Mouse (Mus musculus): ENCODE data around the gene Ptpn4. TPM values are rescaled to one million over a fixed set of nuclear protein-coding genes. Genes with fewer than 3 reads are reported as not detected.
A peak's percentile ranks its signal among the peaks of the same experiment; 100 is the strongest.

Gene Ptpn4
- total RNA-seq, 4 experiments from 2014 or later, result 56.4 to 74.4 (median 63.6) TPM

DNA sequence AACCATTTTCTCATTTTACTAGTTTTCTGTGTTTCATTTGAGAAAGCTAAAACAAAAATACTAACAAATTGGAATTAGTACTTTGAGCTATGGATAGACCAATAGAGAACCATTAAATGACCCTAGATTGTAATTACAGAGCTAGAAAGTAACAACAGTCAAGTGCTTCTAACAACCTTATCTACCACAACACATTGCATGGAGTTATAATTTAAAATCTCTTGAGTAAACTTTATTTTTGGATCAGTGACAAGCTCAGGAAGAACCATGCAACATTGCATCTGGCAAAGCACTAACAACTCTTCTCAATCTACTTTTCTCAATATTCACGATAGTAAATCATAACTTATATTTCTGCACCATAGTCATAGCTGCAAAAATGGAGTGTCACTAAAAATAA is 29.7 kb downstream of the Ptpn4 start:
- DNase-seq (ENCODE audit: low spot score in 2 of 2), result no peak

DNA sequence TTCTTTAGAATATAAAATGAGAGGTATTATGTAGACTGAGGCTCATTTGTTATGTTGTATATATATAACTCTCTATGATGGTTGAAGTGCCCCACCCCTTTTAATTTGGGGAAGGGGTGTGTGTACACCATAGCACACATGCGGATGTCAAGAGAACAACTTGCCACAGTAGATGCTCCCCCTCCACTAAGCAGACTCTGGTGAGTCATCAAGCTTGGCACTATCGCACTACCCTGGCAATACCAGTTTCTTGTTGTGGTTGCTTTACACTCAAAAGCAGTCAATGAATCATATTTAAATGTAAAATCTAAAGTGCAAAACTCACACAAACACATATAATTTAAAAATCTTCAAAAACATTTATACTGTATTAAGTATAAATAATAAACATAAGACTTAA is 31.4 kb downstream of the Ptpn4 start:
- no peak for DNase-seq (ENCODE audit: low spot score in 2 of 2)

DNA sequence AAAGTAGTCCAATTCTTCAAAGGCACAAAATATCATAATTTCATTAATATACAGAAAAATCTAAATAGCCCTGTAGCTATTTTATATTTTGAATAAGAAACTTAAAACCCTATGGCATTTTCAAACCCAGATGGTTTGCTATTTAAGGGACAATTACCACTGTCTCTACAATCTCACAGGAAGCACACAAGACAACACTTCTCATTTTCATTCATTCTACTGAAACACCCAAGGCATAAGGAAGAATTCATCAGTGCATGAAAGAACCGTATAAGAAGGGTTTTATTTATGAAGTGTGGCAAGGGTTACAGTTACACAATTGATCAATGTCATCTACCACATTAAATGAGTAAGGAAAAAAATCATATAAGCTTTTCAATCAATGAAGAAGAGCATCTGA is 32.8 kb downstream of the Ptpn4 start:
- no peak for DNase-seq (ENCODE audit: low spot score in 2 of 2)

DNA sequence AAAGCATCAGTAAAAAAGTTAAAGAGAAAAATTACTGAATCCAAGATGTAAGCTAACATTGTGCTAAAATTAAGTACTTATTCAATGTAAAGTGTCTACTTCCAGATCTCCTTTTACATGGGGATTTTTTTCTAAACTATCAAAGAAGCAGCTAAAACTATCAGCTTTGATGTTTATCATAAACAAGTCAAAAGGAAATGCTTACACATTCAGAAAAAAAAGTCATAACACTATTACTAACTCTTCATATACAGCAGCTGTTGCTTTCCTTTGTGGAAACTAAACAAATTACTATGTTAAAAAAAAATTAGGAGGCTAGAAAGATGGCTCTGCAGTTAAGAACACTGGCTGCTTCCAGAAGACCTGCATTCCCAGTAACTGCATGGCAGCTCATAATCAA is 42.2 kb downstream of the Ptpn4 start:
- DNase-seq (ENCODE audit: low spot score in 2 of 2), result no peak

DNA sequence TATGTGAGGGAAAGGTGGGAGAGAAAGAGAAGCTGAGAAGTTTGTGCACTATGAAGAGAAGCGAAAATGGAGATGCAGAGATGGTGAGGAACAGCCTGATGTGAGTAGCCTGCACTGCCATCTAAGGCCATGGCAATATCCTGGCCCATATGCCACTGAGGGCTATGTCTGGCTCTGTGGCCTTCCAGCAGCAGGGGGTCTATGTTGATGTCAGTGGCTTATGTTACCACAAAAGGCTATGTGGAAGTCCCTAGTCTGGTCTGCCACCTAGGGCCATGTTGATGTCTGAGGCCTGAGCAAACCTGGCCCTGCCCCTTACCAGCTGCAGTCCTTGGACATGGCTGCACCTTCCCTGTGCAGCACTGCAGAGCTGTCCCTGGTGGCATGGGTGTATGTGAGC is 43.1 kb downstream of the Ptpn4 start:
- no peak for DNase-seq (ENCODE audit: low spot score in 2 of 2)

DNA sequence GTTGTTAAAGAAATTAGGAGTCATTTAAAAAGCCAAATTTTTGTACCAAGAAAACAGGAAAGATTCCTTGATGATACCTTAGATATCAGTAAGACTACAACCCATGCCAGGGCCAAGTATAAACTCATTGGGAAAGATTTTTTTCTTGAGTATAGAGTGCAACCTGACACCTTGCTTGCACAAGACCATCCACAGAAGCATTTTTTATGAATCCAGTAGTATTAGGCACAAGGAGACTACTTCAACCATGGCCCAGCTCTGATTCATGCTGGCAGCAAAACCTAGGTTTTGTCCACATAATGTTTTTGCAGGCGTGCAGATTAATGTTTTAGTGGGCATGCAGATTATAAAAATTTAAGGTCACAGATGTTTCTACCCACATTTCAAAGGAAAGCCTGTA is 46.8 kb downstream of the Ptpn4 start:
- no peak for DNase-seq (ENCODE audit: low spot score in 2 of 2)

DNA sequence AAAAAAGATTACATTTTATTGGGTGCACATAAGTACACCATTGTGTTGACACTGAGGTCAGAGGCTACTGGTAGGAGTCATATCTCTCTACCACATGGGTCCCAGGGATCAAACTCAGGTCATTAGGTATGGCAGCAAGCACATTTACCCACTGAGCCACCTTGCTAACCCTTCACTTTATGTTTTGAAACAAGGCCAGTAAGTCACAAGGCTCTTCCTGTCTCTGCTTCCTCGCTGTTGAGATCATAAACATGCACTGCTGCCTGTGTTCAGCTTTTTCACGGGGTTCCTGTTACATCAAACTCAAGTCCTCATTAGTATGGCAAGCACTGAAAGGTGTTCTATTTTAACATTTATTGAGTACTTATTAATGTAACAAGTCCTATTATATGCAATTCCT is 61.5 kb downstream of the Ptpn4 start:
- DNase-seq (ENCODE audit: low spot score in 2 of 2), result no peak

DNA sequence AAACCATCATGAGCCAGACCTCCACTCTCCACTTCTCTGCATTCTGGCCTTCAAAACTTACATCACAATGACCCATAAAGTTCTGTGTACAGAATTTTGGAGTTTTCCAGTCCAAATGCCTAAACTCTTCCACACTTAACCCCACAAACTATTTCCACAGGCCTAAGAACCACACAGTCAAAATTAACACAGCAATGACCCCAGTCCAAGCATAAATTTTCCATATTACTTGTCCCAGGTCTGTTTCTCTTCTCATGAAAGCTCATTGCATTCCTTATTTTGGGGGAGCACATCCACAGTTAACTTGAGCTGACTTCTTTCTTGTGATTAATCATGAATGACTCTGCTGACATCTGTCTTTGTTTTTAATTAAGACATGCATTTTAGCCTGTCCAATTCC is 101.7 kb downstream of the Ptpn4 start:
- no peak for DNase-seq (ENCODE audit: low spot score in 2 of 2)

DNA sequence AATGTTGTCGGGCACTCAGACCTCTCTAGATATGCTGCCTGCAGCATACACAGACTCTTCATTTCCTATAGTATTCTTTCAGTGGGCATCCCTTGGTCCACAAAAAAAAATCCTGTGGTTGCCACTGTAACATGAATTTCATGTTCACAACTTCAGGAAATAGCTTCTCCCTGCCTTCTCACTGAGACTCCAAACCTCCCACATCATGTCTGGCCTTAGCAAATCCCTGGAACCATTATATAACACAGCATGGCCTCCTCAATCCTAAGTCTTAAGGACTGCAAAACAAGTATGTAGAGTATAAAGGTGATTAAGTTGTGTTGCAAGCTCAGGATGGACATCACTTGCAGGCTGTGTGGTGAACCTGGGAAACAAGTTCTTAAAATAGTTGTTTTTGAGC is 102.6 kb downstream of the Ptpn4 start:
- no peak for DNase-seq (ENCODE audit: low spot score in 2 of 2)

DNA sequence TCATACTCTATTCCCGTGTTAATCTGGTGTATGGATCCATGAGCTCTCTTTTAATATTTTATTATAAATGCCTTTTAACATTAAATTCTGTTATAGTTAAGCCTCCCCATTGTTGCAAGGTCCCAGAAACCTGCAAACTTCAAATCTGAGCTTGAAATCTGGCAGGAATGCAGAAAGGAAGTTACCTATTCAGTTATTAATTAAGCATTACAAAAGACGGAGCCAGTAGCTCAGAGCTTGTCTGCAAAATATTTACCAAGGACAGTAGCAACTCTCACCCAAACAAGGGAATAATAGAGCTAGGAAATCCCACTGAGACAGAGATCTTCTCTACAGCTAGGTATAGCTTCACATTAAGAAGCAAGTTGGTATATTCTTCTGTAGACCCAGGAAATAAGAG is 106.2 kb downstream of the Ptpn4 start:
- no peak for DNase-seq (ENCODE audit: low spot score in 2 of 2)

DNA sequence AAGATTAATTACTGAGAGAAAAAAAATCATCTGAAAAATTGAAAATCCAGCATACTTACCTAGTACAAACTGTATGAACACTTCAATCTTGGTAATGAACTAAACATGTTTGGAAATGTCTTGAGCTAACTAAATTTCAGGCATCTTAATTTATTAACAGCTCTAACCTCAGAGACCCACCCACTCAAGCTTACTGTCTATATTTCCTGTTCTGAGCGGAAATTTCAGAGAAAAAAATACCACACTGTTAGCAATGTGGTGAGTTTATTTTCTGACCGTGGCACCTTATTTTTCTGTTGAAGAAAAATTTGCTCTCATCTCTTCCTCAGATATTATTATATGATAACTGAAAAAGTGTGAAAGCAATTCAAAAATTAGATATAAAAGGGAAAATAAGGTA is 124.4 kb downstream of the Ptpn4 start:
- no peak for DNase-seq (ENCODE audit: low spot score in 2 of 2)

DNA sequence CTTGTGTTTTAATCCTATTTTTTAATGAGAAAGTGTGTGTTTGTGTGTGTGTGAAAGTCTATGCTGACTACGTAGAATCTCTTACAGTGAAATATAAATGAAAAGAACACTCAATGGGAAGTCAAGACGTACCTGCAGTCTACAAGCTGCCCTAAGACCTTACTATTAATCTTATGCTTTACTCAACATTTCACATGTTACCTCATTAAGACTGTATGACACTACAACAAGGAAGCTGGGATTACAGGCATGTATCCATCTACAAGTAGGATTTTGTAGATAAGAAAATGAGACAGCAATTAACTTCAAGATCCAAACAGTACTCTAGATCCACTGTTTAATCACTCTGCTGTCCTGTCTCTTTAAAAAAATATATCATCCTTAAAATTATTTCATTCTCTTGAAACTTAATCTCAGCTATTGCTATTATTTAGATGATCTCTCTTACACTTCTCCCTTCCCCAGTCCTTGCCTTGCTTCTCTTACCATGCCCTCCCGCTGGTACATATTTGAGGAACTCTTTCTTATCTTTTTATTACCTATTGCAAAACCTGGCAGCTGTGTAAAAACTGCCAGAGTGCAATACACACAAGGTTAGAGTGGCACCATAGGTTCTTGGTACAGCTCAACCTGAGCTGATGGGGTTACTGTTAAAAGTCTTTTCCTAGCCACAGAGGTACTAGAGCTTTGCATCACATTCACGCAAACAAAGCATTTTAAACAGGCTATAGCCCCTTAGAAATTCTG is 130.8 kb downstream of the Ptpn4 start:
- DNase-seq (ENCODE audit: low spot score in 2 of 2), result no peak

DNA sequence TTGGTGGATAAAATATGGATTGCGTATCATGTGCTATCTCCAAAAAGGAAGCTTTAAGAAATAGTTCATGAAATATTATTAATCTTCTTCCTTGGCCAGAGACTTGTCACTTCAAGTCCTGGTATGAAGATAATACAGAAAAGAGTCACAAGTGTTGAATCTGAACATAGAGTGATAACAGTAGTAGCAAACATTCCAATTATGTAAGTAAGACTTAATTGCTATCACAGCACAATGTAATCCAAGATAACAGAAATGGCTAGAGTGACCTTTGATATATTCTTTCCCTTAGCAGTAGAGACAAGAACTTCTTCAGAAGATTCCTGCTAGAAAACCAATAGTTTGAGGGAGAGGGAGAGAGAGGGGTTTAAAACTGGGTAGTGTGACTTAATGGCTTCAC is 140.6 kb downstream of the Ptpn4 start:
- DNase-seq (ENCODE audit: low spot score in 2 of 2), result no peak

DNA sequence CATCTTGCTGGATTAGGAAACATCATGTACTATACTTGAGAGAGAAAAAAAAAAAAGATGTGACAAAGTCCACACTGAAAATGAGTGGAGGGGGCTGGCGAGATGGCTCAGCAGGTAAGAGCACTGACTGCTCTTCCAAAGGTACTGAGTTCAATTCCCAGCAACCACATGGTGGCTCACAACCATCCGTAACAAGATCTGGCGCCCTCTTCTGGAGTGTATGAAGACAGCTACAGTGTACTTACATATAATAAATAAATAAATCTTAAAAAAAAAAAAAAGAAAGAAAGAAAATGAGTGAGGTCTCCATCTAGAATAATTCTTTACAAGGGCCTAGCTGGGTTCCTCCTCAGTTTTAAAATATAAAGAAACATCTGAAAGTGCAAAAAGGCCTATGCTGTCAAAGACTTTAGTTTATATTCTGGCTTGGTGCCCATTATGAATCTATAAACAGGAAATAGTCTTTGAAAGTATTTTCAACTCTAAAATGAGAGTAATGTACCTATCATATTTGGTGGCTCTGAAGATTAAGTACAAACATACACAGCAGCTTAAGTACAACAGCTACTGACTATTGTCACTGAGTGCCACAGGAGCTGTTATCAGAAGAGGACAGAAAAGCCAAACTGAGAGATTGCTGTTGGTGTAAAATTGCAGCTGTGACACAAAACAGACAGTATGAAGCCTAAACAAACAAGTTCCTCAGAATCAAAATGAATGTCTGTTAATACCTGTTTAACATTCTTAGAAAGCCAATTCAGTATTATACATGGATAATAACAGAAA is 151.4 kb downstream of the Ptpn4 start:
- no peak for DNase-seq (ENCODE audit: low spot score in 2 of 2)

DNA sequence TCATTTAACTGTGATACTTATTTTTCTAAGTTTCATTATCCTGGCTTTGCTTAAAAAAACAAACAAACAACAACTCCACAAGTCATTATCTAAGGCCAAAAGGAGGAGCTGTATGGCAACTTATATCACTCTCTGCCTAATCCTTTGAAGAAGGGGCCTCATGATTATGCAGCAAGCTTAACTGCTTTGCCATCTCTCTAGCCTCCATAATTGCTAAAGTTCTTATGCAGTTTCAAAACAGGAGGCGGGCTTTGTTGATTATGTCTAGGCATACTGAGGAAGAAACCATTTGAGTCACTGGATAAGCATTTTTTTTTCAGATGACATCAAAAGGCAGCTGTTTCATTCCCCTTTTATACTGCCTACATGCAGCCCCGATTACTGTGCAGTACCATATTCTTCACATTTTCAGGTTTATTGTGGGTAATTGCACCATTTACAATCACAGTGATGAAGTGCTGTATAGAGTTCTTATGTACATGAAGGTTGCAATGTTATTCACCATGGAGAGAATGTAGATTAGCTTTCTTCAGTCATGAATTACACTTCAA is 155.7 kb downstream of the Ptpn4 start:
- DNase-seq (ENCODE audit: low spot score in 2 of 2), result no peak

DNA sequence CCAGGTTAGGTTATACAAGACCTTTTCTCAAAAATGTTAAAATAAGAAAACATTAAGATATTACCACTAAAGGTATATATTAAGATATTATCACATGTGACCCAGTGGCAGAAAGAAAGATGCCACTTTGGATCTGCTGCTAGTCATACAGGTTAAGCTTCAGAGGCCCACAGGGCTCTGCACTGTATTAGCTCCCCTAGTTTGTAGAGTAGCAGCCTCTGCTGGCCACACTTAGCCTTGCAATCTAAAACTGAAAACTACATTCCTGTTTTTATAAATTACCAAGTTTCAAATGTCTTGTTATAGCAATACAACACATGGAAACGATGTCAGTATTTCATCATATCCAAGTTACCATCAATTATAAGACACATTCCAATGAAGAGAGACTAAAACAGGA is 162.4 kb downstream of the Ptpn4 start:
- DNase-seq (ENCODE audit: low spot score in 2 of 2), result no peak

DNA sequence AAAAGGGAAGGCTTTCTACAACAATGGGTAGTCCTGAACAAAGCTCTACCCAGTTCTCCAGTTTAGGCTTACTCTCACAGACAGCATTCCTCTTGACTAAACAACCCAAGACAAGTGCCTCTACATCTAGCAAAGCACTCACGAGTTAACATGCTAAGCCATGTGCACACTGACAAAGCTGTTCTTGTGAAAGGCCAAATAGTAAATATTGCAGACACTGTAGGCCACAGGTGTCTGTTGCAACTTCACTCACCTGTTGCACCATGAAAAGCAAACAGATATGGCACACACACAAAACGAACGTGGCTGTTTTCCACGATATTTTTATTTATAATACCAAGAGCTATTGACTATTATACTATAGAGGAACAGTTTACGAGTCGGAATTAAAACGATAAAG is 170.5 kb downstream of the Ptpn4 start:
- no peak for DNase-seq (ENCODE audit: low spot score in 2 of 2)

DNA sequence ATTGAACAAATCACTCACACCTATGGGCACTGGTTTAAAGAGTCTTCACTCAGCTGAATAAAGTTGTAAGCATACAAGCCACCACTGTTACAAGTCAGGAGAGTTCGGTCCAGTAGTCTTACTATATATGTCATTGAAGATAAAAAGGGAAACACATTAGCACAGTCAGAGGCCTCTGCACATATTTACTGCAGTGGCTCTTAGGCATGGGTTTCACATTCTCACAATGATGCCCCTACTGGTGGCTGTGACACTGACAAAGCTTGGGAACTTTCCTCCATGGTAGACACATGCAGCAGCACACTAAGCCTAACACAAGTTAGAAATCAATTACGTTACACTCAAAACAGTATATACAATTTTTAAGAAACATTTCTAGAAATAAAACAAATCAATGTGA is 183.1 kb downstream of the Ptpn4 start:
- DNase-seq (ENCODE audit: low spot score in 2 of 2), result no peak

DNA sequence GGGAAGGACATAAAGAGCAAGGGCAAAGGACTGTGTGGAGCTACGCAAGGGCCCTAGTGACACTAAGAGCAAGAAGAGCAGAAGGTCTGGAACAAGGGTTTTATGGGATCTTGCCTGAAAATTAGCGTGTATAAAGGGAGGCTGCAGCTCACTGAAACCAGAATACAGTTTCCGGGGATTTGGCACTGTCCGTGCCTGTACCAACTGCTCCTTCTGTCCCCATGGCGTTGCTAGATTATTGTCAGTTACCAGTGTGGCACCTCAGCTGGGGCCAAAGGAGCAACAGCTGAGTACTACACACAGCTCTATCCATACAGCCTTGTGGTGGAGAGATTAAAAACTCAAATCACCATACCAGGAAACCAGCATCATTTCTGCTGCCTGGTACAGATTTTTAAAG is 187.0 kb downstream of the Ptpn4 start:
- no peak for DNase-seq (ENCODE audit: low spot score in 2 of 2)

DNA sequence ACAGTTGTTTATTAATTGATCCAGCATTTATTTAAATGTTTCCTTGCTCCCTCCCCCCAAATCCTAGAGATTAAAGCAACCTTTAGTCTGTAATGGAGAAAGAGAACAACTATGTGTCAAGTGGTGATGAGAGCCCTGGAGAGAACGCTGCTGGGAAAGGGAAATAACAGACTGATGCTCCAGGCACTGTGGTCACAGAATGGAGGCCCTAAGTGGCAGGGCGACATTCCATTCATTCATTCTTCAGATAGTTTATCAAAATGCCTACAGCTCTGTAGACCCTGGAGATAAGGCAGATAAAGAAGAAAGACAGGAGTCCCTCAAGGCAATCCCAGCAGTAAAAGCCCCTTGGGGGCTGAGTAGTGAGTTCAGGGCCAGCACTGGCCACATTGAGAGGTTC is 187.8 kb downstream of the Ptpn4 start:
- DNase-seq (ENCODE audit: low spot score in 2 of 2), result no peak

DNA sequence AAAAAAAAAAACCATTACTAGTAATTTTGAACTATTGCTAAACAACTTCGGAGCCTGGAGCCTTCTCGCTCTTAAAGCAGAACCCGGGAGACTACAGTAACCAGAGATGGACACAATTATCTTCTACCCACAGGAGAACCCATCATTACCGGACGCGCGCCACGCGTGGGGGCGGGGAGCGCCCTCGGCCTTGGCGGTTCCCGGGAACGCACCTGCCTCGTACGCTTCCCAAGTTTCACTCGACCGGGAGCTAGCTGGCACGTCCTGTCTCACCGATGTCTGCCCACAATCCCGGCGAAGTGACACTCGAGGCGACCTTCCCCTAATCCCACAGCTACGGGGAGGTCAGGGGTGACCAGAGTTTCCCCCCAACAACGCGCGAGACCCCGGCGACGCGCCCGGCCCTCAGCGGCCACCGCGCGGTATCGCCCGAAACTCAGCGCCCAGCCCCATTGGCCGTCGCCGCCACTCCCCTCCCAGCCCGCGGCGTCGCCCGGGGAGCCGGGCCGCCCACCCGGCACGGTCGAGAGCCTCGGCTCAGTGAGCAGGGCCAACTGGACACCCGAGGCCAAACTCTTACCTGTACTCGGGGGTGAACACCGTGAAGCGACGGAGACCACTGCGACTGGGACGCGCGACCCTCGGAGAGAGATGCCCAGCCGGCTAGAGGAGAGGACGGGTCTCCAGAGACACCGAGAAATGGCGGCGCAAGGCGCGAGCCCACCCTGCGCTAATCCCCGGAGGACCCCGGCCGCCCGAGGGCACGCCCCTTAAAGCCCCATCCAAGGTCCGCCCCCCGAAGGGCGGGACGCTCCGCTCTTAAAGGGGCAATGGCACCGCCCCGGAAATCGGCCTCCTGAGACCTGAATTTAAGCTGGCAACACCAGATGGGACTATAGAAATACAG is 189.0 kb downstream of the Ptpn4 start, which contains the start of gene Epb41l5:
Gene Epb41l5 (minus strand): TSS at position 796 of the 907 bp plus-strand sequence.
- peak; percentile 52 to 62 for DNase-seq (ENCODE audit: low spot score in 2 of 2)

DNA sequence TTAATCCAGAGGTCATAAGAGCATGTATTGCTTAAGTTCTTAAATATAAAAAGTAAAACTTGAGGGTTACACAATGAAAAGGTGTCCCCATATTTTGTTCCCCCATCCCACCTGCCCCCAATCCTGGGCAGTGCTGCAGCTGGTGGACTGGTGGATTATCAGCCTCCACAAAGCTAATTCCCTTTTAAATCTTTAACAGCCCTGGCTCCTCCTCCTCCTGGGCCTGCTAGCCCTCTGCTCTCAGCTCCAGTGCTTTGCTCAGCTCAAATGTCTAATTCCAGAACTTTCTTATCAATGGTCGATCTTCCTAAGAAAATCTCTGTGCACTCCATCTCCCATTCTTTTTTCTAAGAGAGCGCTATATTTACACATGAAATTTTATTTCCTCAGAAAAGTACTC is 191.1 kb downstream of the Ptpn4 start:
- DNase-seq (ENCODE audit: low spot score in 2 of 2), result no peak
